Comparison of ENCODE assay signal across 8 mouse cellular contexts in the genomic region with DNA sequence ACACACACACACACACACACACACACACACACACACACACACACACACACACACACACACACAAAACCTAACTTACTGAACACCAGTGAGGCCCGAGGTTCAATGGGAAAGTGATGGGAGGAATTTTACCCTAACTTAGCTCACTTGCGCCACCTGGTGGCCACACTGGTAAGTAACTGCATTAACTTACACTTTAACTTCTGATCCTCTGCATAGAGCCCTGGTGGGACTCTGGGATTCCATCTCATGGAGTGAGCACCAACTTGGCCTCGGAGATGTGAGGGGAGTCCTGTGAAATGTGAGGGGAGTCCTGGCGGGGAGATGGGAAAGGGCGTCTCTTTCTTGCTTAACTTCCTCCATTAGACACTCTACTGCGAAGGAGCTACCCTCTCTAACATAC. TPM values are rescaled to one million over a fixed set of nuclear protein-coding genes. Genes with fewer than 3 reads are reported as not detected.
A peak's percentile ranks its signal among the peaks of the same experiment; 100 is the strongest.
DNase-seq lines count a peak whose midpoint lies in the region; ATAC-seq and TF ChIP-seq lines count a peak whose summit lies in the region.

No protein-coding gene starts in this region.

- TF ChIP-seq CTCF in embryonic fibroblast, embryonic 13.5 days (IDR thresholded peaks at IDR 0.05; ENCODE audit: borderline replicate concordance, insufficient read depth, low read length): peak; percentile 30; the same call in 1 of the 2 replicates

- H3K9me3 ChIP-seq in ES-E14 (ENCODE audit: control insufficient read depth, insufficient read depth, low read depth, low read length): no peaks in the 10 kb centered on the region
- no peaks in the 10 kb centered on the region for H3K9me3 ChIP-seq in hindbrain, embryonic 11.5 days (ENCODE audit: control insufficient read depth, low read length)

- no peak for TF ChIP-seq POLR2A in embryonic fibroblast, embryonic 13.5 days (IDR thresholded peaks at IDR 0.05; ENCODE audit: low read depth, low read length)

- H3K4me1 ChIP-seq in ES-E14 (ENCODE audit: control insufficient read depth in 2 of 2, insufficient read depth in 2 of 2, low read length in 2 of 2, poor library complexity in 1 of 2): peaks cover 0 to 14% of the 10 kb centered on the region in 2 experiments; a peak in 1 of 4 replicates
- no peaks in the 10 kb centered on the region for H3K4me1 ChIP-seq in embryonic fibroblast, embryonic 13.5 days (ENCODE audit: control insufficient read depth, insufficient read depth, low read length)
- no peaks in the 10 kb centered on the region for H3K4me1 ChIP-seq in hindbrain, embryonic 11.5 days (replicated peaks; ENCODE audit: control insufficient read depth, insufficient read depth, low read length)

- H3K27ac ChIP-seq in ES-E14 (ENCODE audit: insufficient read depth, low read depth, low read length, poor library complexity, severe bottlenecking): peak overlapping the region; percentile 72
- H3K27ac ChIP-seq in embryonic fibroblast, embryonic 13.5 days (ENCODE audit: insufficient read depth, low read length): no peak overlapping the region
- H3K27ac ChIP-seq in hindbrain, embryonic 11.5 days (ENCODE audit: low read depth, low read length): no peak overlapping the region

- peaks cover 50% of the 10 kb centered on the region for H3K36me3 ChIP-seq in ES-E14 (ENCODE audit: control insufficient read depth, insufficient read depth, low read length, poor library complexity, severe bottlenecking)
- H3K36me3 ChIP-seq in hindbrain, embryonic 11.5 days (ENCODE audit: control insufficient read depth, insufficient read depth, low read length): no peaks in the 10 kb centered on the region

- ATAC-seq in hindbrain, embryonic 11.5 days (ENCODE audit: low FRiP score): 0 out of 2 replicates have a peak, but pooled peaks have one; percentile 19
- ATAC-seq in megakaryocyte, adult 5-6 weeks (ENCODE audit: poor library complexity, severe bottlenecking): peak; percentile 68

- WGBS in hindbrain, embryonic 11.5 days: 23% methylated on average over 6 of the region's 6 CpGs

- no peak overlapping the region for H3K4me2 ChIP-seq in hindbrain, embryonic 11.5 days (replicated peaks; ENCODE audit: low read depth, low read length)

- no peak overlapping the region; a peak in 1 of 4 replicates for H3K4me3 ChIP-seq in ES-E14 (ENCODE audit: insufficient read depth in 1 of 2, low read depth in 1 of 2, low read length in 2 of 2, poor library complexity in 1 of 2, severe bottlenecking in 1 of 2)
- H3K4me3 ChIP-seq in embryonic fibroblast, embryonic 13.5 days (ENCODE audit: insufficient read depth, low read length): no peak overlapping the region
- no peak overlapping the region for H3K4me3 ChIP-seq in hindbrain, embryonic 11.5 days (ENCODE audit: low read depth, low read length)

- peak; percentile 91 for DNase-seq in ES-E14 (ENCODE audit: low read depth, low spot score)
- peak; percentile 85 for DNase-seq in brain, adult 2 months (ENCODE audit: low read depth, low spot score)
- peak; percentile 94 for DNase-seq in hindbrain, embryonic 11.5 days (ENCODE audit: low spot score)
- DNase-seq in layer of hippocampus, postnatal 14 days (ENCODE audit: low spot score in 2 of 2): peak; percentile 78 to 87
- DNase-seq in right cerebral cortex, postnatal 14 days: peak; percentile 92
- peak; percentile 91 for DNase-seq in urinary bladder, postnatal 25 days (ENCODE audit: low spot score)

- in situ Hi-C loops in ES-E14 (cut with MboI; ENCODE audit: low sequenced_read_pairs in 2 of 2, unreplicated experiment in 2 of 2): loop anchor here in 1 of 2 experiments (10.0 kb wide), 1 partner anchor 141 kb away; no protein-coding TSS in a partner anchor

- no peaks in the 10 kb centered on the region for H3K27me3 ChIP-seq in hindbrain, embryonic 11.5 days (ENCODE audit: control insufficient read depth, insufficient read depth, low read length)

- peak overlapping the region; percentile 18; the same call in 1 of the 2 replicates for H3K9ac ChIP-seq in ES-E14 (ENCODE audit: insufficient read depth, low read depth, low read length, poor library complexity, severe bottlenecking)
- no peak overlapping the region for H3K9ac ChIP-seq in hindbrain, embryonic 11.5 days (ENCODE audit: low read depth, low read length)

TF ChIP-seq in ES-E14, 5 proteins besides CTCF, POLR2A, EP300 and RAD21:
- TF ChIP-seq ZNF384 (IDR thresholded peaks at IDR 0.05; ENCODE audit: low read depth, low read length) (no peak), CHD2 (IDR thresholded peaks at IDR 0.05; ENCODE audit: low read depth, low read length) (no peak), HCFC1 (IDR thresholded peaks at IDR 0.05; ENCODE audit: borderline replicate concordance, insufficient read depth, low read length) (no peak), MAFK (IDR thresholded peaks at IDR 0.05; ENCODE audit: insufficient read depth, low read depth, low read length) (no peak), ZC3H11A (IDR thresholded peaks at IDR 0.05; ENCODE audit: borderline replicate concordance, low read depth, low read length) (peak; percentile 67; the same call in 1 of the 2 replicates)

RNA-seq across cellular contexts. Expression of a gene that starts 38.5 kb away (rescaled TPM):
- not detected in 2 replicates for total RNA-seq in ES-E14 (2012; rRNA removed)
- polyA plus RNA-seq in embryonic fibroblast, embryonic 13.5 days (2011; ENCODE audit: insufficient read length, low read depth, missing spikeins): not detected in 2 replicates
- polyA plus RNA-seq in hindbrain, embryonic 11.5 days (2014; fragmentation: Nextera tagmentation; extraction: Ambion mirVana): 0.17 TPM in 1 of 2 replicates, not detected in the other
- total RNA-seq in layer of hippocampus, postnatal 14 days (2021): not detected
- 0.20 and 2.5 TPM in 2 replicates for total RNA-seq in megakaryocyte, adult 5-6 weeks (2015)
- 0.88 and 1.5 TPM in 2 replicates for total RNA-seq in megakaryocyte, adult 5-6 weeks (2017)

RNA-seq across cellular contexts. Expression of a gene that starts 47.2 kb away (rescaled TPM):
- total RNA-seq in ES-E14 (2012; rRNA removed): 102 and 216 TPM in 2 replicates
- polyA plus RNA-seq in embryonic fibroblast, embryonic 13.5 days (2011; ENCODE audit: insufficient read length, low read depth, missing spikeins): 3.4 and 5.3 TPM in 2 replicates
- 13.6 and 15.9 TPM in 2 replicates for polyA plus RNA-seq in hindbrain, embryonic 11.5 days (2014; fragmentation: Nextera tagmentation; extraction: Ambion mirVana)
- 10 to 100 TPM; 16.5 to 22.1 TPM for total RNA-seq in layer of hippocampus, postnatal 14 days (2021)
- total RNA-seq in megakaryocyte, adult 5-6 weeks (2015): 0.16 TPM in 1 of 2 replicates, not detected in the other
- 0.77 and 2.1 TPM in 2 replicates for total RNA-seq in megakaryocyte, adult 5-6 weeks (2017)

Comparison
In these comparisons a context has a peak if more than half of its experiments do, and no peak if none do; other contexts are left out.
1. RNA of a gene that starts 47.2 kb away (total RNA-seq): 102 to 216 TPM in ES-E14 and 16.5 to 22.1 TPM in layer of hippocampus, postnatal 14 days; 0.16 to 2.1 TPM in megakaryocyte, adult 5-6 weeks; every median in the first group is over 4 times any median in the second.
2. Peak in every context shown above with its lines, with median percentiles within 50 percentile points of each other: DNase-seq.